Mouse (Mus musculus) right cerebral cortex, postnatal 14 days (tissue): ENCODE measurements around the gene Syngr1.

Experiments
- DNase-seq: peaks from one replicate; pipeline ENCODE4 v3.0.0; 2022

Gene Syngr1

DNA sequence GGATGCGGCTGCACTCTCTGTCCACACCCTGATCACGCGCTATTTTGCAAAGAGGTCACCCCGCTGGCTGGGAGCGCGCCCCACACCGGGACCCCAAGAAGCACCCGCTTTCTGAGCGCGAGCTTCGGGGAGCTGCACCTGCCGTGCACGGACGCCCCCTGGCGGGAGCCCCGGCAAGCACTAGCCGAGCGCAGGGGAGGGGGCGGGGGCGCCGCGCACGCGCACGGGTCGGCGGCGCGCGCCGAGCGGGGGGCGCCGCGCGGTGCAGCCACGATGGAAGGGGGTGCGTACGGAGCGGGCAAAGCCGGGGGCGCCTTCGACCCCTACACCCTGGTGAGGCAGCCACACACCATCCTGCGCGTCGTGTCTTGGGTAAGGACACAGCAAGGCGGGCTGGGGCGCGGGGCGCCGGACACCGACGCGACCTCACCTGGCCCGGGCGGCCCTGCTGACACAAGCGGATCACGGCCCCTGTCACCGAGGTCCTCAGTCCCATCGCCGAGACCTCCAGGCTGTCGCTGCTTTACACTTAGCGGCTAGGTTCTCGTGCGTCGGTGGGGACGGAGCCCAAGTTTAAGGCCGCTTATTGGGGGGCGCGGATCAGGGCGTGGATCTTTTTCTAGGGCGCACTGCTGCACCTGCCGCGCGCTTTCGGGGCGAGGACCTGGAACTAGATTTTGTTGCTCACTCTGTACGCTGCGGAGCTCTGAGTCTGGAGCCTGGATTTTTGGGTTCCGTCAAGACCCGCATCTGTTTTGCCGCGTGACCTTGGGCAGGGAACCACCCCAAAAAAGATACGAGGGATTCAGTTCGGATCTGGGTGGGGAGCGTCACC is at the start of gene Syngr1, which contains the start of gene Rpl3:
Syngr1 (plus strand) TSS at position 214 of the 835 bp plus-strand sequence.
Rpl3 (minus strand) TSS at position 748 of the 835 bp plus-strand sequence.
- peak; percentile 88 for DNase-seq

DNA sequence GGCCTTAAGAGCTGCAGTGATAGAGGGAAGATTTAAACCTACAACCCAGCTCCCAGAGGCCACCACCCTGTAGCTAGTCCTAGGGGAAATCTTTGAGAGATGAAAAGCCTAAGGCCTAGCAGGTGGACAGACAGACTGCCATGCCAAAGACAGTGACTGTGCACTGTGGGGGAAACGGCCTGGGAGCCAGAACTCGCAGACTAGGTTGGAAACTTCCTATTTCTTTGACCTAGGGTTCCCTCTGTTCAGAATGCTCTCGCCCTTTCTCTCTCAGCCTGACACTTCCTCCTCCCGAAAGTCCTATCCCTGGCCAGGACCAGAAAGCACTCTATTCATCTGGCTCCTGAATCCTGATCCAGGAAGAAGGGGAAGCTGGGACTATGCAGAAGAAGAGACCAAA is 49.0 kb upstream of the Syngr1 start:
- no peak for DNase-seq

DNA sequence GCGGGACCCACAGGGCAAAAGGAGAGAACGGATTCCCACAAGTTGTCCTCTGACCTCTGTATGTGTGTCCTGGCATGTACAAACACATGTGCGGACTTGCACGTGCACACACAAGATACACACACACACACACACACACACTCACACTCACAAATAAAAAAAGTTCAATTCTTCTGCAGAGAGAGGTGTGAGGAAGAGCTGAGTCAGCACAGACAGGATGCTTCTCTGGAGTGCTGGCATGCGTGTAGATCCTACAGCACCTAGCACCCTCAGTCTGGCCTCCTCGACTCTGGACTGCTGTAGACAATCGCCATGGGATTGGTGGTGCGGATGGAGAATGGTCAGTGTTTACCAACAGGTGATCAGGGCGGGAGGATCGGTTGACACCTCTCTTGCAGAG is 46.9 kb upstream of the Syngr1 start:
- DNase-seq, result no peak

DNA sequence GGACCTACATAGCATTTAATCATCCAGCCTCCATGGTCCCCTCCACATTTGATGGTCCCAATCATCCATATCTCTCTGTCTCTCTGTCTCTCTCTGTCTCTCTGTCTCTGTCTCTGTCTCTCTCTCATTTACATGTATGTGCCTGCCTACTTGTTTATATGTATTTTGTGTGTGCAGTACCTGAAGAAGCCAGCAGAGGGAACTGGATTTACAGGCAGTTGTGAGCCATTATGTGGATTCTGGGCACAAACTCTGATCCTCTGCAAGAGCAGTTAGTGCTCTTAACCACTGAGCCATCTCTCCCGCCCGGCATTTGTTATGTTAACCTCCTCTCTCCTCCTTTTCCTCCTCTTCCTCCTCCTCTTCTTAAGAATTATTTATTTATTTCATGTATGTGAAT is 45.4 kb upstream of the Syngr1 start:
- no peak for DNase-seq

DNA sequence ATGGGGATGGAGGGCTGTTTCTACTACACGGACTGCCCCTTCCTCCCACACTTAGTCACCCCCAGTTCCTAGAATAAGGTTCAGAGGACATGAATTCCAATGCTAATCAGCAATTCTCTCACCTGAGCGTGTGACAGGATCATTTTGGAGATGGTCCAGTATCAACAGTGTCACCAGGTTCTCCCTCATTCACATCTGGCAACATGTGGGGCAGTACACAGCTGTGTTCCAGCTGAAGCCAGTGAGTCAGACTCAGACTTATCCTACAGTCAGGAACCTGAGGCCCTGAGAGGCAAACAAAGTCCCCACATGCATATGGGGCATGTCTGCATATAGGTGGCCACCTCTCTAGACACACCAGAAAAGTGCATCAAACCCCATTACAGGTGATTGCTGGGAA is 43.9 kb upstream of the Syngr1 start:
- no peak for DNase-seq

DNA sequence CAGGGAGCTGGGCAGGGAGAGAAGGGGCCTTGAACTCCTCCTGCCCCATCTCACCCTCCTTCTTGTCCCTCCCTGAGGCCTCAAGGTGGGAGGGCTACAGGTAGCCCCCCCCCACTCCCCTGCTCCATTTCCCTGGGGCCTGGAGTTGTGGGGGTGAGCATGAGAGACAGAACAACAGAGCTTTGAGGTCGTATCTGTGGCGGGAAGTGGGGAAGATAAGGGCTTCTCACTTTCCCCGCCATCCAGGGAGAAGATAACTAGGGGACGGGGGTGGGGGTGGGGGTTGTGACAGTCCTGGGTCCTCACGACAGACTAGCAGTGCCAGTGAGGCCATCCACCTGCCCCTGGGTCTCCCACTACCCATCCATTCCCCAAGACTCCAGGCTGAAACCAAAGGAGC is 43.2 kb upstream of the Syngr1 start:
- DNase-seq, result no peak

DNA sequence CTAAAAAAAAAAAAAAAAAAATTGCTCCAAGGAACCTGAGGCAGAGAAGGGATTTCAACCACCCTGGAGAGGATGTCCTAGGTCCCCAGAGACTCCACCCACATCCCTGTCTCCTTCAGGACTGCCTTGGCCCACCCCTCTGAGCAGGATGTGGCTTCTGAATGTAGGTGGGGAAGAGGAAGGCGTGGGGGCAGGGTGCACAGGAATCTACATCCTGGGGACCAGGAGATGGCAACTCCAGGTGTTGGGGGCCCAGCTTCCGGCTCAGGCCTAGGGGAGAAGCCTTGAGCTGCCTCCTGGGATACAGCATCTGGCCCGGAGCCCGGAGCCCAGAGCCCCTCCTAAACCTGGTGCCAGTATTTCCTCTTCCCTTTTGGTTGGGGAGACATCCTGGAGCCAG is 41.0 kb upstream of the Syngr1 start:
- DNase-seq, result no peak

DNA sequence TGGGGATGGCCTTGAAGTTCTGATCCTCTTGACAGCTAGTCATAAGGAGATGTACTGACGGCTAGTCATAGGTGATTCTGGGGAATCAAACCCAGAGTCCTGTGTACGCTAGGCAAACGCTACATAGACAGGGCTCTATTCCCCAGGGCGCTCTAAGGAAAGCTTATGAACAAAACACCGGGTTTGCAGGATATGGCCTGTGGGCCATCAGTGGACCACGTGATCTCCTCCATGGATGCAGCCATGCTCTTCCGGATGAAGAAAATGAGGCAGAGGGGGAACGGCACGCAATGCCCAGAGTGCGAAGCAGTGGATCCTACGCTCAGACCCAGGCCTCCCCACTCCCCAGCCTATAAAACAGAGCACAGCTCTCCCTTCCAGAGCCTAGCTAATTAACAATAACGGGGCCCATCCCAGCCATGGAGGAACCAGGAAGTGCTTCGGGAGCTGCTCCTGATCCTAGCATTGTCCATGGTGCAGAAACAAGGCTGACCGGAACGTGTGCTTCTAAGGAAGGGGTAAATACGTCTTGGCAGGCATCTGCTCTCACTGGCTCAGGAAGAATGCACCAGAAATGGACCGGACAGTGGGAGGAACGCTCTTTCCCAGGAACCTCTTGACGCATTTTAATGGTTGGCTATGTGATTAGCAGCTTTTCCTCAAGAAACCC is 39.9 kb upstream of the Syngr1 start:
- no peak for DNase-seq

DNA sequence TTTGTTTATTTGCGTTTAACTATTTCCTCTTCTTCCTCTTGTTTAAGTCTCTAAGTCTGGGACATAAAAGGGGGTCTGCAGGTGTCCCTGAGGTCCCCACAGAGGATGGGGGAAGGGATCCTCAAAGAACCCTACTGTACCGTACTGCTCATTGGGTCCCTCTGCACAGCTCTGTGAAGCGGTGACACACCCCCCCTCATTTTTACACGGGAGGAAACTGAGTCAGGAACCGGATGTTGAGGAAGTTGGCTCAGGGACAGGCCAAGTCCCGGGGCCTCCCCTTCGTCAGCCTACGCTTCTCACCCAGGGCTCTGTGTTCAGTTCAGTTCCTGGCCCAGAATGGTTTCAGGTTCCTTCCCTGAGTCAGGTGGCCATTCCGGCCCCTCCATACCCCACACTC is 39.4 kb upstream of the Syngr1 start:
- no peak for DNase-seq

DNA sequence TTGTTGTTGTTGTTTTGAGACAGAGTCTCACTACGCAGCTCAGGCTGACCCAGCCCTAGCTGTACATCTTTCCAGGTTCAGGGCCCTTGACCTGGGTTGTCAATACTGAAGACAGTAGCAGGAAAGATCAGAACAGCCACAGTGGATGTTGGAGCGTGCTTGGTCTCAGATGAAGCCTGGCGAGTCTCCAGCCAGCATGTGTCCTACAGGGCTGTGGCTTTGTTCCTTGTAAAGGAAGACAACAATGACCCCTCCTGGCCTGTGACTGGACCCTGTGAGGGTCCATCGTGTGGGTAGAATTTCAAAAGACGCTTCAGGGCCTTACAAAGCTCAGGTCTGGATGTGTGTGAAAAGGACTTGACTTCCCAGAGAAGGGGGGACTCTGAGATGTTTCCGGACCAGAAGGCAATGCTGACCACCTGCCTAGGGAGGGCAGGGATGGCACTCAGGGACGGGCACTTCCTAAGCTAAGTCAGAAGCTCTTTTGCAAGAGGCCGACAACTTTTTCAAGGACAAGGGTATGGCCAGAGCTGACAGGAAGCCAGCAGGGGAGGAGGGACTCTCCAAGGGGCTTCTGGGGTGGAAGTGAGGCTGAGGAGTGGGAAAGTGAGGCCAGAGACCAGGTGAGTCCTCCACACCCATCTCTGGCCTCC is 37.6 kb upstream of the Syngr1 start:
- no peak for DNase-seq

DNA sequence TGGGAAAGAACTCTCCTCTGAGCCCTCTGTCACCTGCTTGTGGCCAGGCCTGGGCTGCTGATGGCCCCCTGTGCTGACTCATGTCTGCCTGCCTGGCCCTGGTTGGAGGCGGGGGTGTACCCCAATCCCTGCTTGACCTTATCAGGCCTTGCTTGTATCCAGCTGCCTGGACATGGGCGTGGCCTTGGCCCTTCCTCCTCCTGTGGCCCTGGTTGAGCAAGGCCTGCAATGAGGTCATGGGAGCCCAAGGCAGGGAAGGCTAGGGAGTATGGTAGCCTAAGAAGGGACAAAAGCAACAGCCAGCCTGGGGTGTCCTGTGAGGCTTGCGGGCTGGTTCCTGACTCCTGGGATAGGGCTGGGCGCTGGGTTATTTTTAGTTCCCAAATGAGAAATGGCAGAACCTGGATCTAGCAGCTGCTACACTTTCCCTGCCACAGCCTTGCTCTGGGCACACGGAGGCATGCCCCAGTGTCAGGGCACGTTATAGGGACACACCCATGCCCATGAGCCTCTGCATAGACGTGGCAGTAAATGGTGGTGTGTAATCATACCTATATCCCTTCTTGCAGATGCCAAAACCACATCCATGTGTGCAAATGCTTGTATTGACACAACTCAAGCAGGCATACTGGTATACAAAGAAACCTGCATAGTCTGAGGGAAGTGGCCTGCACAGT is 37.0 kb upstream of the Syngr1 start:
- DNase-seq, result no peak

DNA sequence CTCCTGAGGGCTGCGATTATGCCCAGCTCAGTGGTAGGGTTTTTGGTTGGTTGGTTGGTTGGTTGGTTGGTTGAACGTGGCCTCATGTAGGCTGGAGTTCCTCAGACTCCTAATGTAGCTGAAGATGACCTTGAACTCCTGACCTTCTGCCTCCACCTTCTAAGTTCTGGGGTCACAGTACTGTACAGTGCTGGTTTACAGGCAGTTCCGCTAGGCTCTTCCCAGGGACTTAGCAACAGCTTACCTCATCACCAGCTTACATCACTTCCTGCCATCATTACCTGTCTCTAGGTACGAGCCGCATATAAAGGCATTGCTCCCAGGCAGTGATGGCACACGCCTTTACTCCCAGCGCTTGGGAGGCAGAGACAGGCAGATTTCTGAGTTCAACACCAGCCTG is 33.0 kb upstream of the Syngr1 start:
- DNase-seq, result no peak

DNA sequence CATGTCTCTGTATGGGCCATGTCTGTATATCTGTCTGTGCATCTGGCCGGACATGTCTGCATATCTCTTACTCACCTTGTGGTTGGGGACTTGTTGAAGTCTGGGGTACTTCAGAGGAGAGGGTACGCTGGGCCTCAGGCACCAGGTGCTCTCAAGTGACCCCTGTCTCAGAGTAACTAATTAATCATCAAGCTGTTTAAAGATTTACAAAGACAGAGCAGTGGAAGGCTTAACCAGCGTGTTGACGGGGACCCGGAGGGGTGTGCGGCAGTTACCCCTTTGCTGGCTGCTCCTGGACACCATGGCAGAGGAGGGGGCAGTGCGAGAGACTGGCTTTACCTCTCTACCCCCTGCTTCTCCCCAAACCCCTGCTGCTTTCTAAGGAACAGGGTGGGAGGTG is 31.5 kb upstream of the Syngr1 start:
- no peak for DNase-seq

DNA sequence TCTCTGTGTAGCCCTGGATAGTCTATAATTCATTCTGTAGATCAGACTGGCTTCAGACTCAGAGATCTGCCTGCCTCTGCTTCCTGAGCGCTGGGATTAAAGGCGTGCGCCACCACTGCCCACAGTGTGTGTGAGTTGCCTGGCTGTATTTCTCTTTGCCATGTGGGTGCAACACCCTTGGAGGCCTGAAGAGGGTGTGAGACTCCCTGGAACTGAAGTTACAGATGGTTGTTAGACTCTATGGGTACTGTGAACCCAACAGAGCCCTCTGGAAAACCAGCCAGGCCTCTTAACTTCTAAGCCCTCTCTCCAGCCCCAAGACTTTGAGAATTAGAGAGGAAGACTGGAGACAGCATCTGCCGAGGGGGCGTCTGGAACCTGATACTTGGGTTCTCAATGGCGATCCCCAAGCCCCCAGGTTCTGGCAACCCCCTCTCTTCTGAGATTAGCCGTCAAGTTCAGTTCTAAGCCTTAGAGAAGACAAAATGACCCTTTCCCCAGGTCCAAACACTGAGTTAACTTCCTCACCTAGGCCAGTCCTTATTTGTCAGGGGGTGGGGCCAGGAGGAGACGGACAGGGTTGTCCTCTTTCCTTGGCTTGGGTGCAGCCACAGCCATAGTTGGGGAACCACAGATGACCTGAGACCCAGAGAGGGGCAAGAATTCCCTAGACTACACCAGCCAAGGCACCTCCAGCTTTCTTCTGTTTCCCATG is 30.6 kb upstream of the Syngr1 start:
- no peak for DNase-seq

DNA sequence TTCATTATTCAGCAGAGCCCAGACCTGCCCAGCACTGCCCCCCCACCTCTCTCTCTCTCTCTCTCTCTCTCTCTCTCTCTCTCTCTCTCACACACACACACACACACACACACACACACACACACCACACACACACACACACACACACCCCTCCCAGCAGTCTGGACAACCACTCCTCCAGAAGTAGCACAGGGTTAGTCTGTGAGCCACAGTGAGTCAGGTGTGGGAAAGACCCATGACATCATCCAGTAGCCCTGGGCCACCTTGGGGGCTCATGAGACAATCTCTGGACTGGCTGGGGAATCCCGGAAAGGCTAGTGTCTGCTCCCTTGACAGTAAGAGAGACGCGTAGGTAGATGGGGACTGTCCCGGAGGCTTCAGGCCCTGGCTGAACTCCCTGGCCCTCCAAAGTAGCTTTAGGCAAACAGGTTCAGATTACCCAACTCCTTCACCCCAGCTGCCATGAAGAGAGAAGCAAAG is 30.0 kb upstream of the Syngr1 start:
- no peak for DNase-seq

DNA sequence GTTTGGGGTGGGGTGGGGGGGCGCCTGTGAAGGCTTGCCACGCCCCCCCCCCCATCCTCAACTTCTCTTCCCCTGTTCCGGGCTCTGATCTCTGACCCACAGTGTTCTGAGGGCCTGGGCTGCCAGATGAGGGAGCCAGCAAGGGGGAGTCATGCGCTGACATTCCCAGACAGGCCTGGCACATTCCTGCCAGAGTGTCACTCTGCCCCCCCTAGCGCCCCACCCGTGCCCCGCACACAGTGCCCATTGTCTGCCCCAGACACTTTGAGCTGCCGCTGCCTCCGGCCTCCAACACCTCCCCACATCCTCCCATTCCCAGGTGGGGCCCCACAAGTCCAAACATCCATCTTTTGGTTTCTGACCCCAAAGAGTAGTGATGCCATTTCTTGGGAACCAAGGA is 28.8 kb upstream of the Syngr1 start:
- no peak for DNase-seq

DNA sequence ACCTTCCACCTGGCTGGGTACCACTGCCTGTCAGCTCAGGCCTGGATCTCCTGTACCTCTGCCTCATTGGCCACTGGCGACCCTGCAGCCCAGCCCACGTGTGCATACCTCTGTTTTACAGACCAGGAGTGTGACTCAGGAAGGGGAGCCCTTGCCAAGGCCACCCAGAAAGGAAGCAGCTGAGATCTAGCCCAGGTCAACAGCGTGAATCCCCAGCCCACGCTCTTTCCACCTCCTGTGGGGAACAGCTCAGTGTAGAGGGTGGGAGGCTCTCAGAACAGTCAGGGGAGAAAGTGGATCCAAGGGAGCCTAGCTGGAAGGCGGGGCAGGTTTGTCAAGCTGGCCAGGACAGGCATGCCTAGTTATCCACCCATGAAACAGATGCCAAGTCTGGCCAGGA is 28.3 kb upstream of the Syngr1 start:
- DNase-seq, result no peak

DNA sequence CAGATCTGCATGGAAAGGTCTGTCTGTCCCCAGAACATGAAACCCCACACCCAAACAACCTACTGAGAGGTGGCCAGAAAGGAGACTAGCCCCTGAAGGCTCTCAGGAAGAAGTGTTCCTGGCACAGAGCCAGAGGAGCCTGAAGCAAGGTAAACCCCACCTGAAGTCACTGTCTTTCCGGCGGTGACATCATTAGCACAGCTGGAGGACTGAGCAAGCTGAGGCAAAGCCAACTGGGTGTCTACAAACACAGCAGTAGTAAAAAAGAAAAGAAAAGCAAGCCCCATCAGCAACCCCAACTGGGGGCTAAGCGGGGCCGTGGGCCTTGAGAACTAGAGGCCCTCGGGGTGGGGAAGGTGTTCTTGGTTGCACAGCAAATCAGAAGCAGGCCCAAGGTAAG is 26.2 kb upstream of the Syngr1 start:
- DNase-seq, result no peak

DNA sequence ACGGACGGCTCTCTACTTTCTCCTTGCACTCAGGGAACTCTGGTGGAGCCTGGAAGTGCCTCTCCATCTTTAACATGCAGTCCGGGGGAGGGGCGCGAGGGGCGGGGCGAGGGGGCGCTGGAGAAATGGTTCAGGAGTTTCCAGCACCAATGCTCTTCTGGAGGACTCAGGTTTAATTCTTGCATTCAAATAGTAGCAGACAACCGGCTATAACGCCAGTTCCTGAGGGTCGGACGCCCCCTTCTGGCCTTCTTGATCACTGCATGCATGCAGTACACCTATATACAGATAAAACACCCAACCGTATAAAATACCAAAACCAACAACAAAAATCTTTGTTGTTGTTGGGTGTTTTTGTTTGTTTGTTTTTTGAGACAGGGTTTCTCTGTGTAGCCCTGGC is 25.7 kb upstream of the Syngr1 start:
- no peak for DNase-seq

DNA sequence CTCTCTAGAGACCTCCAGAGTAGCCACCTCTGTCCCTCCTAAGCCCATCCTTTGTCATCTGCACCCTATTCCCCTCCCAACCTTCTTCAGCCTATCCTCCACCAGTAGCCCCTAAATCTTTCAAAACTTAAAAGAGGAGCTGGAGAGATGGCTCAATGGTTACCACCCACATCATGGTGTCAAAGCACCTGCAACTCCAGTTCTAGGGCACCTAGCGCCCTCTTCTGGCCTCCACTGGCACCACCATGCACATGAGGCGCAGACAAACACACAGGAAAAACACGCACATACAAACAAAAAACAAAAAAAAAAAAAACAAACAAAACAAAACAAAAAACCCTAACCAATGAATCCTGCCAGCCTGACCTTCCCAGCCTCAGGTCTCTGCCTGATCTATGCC is 24.6 kb upstream of the Syngr1 start:
- DNase-seq, result no peak

DNA sequence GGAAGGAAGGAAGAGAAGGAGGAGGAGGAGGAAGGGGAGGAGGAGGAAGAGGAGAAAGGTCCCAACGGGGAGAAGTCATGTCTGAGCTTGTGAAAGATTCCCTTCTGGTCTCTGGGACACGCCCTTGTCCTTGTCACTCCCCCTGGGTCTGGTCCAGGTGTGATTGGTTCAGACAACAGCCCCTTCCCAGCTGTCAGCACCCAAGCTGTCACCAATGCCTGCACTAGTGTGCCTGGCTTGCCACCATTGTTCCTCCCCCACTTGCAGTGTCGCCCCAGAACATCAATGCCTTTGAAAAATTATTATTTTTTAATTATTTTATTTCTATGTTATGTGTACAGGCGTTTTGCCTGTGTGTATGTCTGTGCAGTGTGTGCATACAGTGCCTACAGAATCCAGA is 22.0 kb upstream of the Syngr1 start:
- no peak for DNase-seq

DNA sequence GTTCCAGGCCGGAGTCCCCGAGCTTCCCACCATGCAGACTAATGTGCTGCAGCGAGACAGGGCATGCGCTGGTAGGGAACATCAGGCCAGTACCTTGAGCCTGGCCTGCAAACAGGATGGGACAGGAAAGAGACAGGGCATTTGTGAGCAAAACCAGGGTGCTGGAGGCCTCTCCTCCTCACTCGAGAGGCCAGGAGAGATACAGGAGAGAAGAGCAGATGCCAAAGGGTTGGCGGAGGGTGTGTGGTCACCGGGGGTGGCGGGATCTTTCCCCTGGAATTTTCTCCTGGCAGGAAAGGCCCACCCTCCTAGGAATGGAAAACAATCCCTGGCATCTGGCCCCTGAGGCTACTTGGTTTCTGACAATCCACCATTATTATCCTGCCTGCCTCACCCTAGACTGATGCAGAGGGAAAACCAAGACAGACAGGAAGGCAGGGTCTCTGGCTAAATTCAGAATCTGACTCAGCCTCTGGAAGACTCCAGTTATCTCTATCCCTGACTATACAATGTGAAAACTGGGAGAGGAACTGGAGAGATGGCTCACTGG is 21.0 kb upstream of the Syngr1 start:
- DNase-seq, result no peak
